Mouse (Mus musculus): ENCODE measurements at regions not wholly inside any gene's neighbourhood (a gene's known extent, or its start where the extent isn't known, plus 50 kb on each side); places are given as distances from the start of the nearest gene placed in this dataset.

DNA sequence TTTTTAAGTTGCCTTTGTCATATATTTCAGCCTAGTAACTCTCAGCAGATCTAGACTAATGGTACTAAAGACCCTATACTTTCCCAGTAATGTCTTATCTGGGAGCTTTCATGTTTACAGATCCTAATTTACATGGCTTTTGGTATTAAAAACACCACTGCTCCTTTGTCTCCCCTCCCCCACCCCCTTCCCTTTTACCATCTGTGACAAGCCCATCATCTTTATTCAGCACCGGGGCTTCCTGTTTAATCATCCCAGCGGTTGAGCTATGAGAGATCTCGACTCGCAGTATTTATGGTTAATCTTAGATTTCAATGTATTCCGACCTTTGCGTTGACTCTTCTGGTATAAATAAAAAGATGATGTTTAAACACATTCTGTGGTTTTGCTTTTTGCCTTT is 244.6 kb downstream of the Gm11077 start:
- no peak for TF ChIP-seq CTCF (IDR thresholded peaks at IDR 0.05; ENCODE audit: control insufficient read depth, insufficient read depth, insufficient read length)
- no peak for TF ChIP-seq CEBPB (IDR thresholded peaks at IDR 0.05; ENCODE audit: low read depth)
- TF ChIP-seq USF1 (IDR thresholded peaks at IDR 0.05; ENCODE audit: low read depth) = no peak
- no peak for TF ChIP-seq MAX (IDR thresholded peaks at IDR 0.05)

All from C2C12 (cell line).